Mouse (Mus musculus): ENCODE measurements around the gene Omt2b.
"Not testable (repeated sequence)": the region's sequence is repeated elsewhere in the genome, so short reads cannot be mapped to it uniquely, and the experiment has no call there.

The Omt2b gene

DNA sequence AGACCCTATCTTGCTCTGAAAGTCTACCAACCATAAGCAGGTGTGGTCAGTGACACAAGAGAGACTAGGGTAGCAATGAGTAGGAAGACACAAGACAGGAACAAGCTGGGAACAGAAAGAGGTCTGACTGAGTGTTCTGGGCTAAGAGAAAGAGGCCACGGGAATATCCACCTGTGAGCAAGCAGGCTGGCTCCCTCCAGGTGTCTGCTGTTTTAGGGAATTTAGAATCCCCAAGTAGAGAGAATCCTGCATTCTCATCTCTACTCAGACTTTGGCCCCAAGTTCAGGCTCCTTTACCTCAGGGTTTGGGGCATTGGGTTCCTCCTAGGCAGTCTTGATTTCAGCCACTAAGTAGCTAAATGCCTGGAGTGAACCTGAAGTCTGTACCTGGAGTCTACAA, at the start of gene Omt2b:
Omt2b (plus strand) TSS at position 301 of the 400 bp plus-strand sequence.
- DNase-seq = not testable (repeated sequence)

DNA sequence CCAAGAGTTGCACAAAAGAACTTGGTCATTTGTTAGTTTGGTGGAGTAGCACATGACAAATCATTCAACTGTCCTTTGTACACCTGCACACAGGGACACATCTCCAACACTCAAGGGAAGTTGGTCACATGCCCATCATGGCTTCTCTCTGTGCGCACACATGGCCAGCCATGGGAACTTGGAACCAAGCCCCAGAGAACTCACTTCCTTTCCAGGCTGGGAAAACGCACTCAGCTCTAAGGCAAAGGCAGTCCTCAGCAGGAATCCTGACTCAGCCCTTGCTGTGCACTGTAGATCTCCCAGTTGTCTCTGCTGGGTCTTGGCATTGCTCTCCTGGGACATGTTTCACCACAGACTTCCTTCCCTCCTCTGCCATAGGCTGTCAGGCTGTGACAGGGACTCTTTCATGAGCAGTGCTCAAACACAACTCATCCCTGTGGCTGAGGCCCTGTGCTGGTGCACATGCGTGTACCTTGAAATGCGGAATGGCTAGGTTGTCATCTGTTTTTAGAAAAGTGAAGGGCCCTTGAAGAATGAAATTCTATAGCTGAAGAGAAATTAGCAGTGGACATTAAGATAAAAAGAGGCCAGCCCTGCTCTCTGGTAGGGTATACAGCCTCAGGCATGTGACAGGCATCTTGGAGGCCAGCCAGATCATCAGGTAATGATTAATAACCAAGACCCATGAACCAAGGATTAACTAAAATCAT, 45.2 kb upstream of the Omt2b start:
- DNase-seq = not testable (repeated sequence)

DNA sequence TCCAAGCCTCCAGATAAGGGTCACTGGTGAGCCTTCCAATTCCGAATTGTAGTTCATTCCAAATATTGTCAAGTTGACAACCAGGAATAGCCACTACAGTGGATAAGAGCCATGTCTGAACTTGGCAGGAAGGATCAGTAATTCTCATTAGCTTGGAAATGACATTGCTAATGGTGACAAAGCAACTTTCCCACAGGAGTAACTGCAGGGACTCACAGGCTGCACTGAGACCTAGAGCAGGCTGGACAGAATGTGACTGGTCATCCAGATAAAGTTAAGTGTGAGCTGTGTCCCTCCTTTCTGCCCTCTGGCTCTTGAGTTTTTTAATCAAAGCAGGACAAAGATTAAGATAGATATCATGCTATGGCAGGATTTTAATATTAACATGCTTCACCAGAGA, 38.3 kb upstream of the Omt2b start:
- not testable (repeated sequence) for DNase-seq

DNA sequence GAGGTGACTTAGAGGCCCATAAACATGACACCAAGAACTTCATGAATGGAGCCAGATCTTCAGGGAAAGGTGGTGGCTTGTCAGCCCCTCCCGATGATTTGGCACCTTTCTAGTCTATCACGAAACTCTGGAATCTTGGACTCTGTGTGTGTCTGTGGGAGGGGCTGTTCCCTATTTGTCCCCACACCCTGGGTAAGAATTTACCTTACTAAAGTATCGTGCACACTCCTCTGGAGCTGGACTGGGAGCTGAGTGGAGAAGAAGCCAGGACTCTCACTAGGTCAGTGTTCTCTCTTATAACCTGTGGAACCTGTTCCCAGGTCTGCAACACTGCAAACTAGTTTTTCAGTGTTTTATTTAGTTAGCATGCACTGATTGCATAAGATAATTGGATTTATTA, 37.7 kb upstream of the Omt2b start, which contains the start of gene Gm10639:
Gm10639 (plus strand) TSS at position 201 of the 400 bp plus-strand sequence.
- not testable (repeated sequence) for DNase-seq

DNA sequence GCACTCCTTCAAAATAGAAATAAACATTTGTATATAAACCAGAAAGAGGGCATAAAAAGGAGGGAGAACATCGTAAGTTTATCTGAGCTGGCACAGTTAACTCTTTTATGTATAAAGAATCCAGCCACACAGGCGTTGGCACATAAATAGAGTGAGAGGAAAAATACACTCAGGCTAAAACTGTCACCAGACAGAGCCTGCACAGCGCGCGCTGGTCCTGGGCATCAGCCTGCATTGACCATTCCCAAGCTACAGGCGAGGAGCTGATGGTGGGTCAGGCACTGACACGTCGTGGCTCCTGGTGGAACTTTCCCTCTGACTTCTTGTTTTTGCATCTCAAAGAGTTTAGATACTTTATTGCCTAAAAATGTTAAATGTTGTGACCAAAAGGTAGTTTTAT, 34.9 kb upstream of the Omt2b start:
- not testable (repeated sequence) for DNase-seq

DNA sequence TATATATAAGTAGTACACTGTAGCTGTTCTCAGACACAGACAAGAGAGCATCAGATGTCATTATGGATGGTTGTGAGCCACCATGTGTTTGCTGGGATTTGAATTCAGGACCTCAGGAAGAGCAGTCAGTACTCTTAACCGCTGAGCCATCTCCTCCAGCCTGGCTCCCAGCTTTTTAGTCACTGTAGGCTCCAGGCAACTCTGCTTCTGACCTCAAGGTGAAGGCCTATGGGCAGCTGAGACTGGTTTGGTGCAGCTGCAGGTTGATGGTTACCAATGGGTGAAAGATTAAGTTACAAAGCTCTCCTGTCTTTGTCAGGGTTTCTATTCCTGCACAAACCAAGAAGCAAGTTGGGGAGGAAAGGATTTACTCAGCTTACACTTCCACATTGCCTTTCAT, 33.7 kb upstream of the Omt2b start:
- not testable (repeated sequence) for DNase-seq

DNA sequence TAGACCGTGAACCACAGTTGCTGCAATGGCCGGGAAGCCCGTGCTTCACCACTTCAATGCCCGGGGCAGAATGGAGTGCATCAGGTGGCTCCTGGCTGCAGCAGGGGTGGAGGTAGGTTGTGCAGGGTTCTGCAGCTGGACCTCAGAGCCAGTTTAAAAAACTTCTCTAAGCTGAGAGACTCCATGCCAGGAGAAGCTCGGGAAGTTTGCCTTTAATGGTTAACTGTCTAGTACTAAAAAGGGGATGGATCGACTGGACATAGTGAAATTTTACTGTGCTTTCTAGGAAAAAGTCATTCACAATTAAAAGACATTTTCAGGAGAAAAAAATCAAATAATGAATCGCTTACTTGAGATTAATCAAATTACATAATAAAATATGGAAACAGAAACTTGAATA, 32.6 kb upstream of the Omt2b start:
- DNase-seq = not testable (repeated sequence)

DNA sequence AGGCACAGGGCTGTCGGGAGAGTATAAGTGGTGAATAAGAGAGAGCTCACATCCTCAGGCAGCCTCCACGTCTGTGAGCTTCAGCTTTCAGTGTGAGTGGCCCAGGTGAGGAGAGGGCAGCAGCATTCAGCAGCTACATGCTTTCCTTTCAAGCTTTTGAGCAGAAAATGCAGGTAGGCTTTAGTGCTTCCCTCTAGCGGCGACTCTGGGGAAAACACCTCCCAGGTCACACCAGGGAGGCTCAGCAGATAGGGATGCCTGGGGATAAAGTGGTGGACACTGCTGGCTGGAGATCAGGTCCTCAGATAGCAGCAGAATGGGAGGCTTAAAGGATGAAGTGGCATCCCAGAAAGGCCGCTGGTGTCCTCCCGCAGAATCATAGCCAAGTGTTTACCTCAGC, 31.3 kb upstream of the Omt2b start:
- DNase-seq = peak in 1 of 2 experiments; percentile 15

DNA sequence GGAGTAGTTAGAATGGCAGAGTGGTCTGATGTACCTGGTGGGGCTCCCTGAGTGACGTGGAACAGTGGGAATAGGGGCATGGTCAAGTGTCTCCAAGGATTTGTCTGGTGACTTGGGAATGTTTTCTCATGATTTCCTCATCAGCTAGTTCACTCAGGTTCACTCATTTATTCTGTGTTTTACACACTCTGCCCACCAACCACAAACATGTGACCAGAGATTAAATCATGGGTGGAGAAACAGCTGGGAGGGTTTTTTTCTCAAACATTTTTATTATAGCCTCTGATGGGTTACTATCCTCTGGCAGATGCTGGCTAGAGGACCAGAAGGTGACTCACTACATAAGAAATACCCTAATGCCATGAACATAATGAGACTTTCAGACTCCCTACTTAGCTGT, 29.2 kb upstream of the Omt2b start:
- no peak for DNase-seq

DNA sequence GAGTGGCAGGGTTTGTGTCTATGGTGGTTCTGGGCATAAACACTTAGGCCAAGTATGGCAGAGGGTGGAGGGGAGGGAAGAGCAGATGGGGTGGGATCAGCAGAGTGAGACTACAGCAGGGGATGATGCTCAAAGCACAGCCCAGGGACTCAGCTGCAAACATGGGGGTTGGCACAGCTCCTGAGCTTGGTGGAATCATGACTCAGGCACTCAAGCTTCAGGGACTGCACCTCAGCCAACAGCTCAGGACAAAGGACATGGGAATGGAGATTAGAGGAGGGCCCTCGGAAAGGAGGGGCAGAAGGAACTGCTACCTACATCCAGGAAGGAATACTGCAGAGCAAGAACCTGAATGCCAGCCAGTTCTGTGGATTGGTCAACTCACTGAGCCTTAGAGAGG, 28.2 kb upstream of the Omt2b start:
- DNase-seq = not testable (repeated sequence)

DNA sequence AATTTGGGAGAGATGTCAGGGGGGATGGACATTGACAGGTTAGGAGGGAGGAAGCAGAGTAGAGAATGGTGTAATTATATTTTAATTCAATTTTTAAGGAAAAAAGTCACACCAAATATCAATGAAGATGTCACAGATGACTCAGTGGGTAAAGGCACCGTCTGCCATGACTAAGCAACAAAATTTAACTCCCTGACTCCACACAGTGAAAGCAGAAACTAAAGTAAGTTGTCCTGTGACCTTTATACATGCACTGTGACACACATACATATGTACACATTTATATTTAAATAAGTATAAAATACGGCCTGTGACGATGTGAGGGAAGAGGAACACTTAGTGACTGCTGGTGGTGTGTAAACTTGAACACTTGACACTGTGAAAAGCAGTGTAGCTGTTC, 19.3 kb upstream of the Omt2b start:
- not testable (repeated sequence) for DNase-seq

DNA sequence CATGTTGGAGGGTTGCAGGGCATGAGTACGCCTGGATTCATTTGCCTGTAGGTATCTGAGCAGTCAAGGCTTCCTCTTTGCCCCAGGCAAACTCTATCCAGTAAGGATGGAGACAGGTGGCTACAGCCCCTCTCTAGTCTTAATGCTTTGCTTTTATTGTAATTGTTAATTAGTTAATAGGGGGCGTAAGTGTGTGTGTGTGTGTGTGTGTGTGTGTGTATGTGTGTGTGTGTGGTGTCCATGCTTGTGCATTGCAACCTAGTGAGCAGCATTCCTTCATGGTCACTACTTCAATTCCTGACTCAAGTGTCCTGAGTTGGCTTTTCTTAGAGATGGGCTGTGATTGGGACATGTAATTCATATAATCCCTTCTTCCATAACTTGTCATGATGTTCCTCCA, 12.7 kb upstream of the Omt2b start, which contains the start of gene Omt2a:
Omt2a (minus strand) TSS at position 101 of the 400 bp plus-strand sequence.
- DNase-seq = no peak

DNA sequence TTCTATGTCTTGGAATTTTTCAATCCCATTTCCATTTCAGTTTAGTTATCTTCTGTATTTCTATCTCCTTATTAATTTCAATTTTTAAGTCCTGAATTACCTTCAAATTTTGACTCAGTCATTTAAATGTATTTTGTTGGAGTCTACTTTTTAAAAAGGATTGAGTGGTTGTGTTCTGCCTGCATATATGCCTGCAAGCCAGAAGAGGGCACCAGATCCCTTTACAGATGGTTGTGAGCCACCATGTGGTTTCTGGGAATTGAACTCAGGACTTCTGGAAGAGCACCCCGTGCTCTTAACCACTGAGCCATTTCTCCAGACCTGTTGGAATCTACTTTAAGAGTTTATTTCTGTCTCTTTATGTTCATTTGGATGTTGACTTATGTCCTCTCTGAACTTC, 7.9 kb upstream of the Omt2b start:
- DNase-seq = no peak

DNA sequence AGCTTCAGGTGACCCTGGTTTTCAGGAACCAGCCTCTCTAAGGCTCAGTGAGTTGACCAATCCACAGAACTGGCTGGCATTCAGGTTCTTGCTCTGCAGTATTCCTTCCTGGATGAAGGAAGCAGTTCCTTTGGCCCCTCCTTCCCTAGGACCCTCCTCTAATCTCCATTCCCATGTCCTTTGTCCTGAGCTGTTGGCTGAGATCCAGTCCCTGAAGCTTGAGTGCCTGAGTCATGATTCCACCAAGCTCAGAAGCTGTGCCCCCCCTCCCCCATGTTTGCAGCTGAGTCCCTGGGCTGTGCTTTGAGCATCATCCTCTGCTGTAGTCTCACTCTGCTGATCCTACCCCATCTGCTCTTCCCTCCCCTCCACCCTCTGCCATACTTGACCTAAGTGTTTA, 9.7 kb downstream of the Omt2b start:
- not testable (repeated sequence) for DNase-seq

DNA sequence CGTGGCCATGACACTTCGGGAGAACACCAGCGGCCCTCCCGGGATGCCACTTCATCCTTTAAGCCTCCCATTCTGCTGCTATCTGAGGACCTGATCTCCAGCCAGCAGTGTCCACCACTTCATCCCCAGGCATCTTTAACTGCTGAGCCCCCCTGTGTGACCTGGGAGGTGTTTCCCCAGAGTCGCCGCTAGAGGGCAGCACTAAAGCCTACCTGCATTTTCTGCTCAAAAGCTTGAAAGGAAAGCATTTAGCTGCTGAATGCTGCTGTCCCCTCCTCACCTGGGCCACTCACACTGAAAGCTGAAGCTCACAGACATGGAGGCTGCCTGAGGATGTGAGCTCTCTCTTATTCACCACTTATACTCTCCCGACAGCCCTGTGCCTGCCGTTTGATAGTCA, 12.9 kb downstream of the Omt2b start:
- DNase-seq = peak in 1 of 2 experiments; percentile 38

DNA sequence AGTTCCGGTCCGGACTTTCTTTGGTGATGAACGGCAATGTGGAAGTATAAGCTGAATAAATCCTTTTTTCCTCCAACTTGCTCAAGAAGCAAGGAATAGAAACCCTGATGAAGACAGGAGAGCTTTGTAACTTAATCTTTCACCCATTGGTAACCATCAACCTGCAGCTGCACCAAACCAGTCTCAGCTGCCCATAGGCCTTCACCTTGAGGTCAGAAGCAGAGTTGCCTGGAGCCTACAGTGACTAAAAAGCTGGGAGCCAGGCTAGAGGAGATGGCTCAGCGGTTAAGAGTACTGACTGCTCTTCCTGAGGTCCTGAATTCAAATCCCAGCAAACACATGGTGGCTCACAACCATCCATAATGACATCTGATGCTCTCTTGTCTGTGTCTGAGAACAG, 15.1 kb downstream of the Omt2b start:
- not testable (repeated sequence) for DNase-seq

DNA sequence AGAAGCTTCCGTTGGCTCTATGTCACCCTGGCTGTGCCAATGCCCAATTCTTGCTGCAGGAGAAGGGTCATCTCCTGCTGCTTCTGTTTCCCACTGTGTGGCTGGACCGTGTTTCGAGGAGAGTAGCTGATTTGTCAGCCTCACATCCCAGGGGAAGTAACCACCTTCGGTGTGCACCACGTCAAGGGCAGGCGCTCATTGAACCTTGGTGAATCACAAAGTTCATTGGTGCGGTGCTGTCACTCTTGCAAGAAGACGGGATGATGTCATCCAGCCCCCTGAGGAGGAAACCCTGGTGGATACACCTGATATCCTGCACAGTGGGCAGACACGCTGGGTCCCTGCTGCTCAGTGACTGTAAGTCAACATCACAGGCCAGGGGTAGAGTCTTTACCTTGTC, 15.7 kb downstream of the Omt2b start:
- not testable (repeated sequence) for DNase-seq

DNA sequence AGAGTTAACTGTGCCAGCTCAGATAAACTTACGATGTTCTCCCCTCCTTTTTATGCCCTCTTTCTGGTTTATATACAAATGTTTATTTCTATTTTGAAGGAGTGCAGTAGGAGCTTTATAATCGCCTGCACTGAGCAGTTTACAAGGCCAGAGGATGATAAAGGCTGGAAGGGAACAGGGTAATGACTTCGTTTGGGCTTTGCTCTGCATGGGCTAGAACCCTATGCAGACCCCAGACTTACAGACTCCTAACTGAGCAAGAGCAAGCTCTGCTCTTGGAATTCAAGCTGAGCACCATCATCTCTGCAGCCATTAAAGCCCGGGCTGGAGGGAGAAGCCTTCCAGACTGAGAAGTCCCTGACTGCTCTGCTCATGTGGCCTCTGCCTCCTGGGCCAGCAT, 17.8 kb downstream of the Omt2b start:
- DNase-seq = not testable (repeated sequence)

DNA sequence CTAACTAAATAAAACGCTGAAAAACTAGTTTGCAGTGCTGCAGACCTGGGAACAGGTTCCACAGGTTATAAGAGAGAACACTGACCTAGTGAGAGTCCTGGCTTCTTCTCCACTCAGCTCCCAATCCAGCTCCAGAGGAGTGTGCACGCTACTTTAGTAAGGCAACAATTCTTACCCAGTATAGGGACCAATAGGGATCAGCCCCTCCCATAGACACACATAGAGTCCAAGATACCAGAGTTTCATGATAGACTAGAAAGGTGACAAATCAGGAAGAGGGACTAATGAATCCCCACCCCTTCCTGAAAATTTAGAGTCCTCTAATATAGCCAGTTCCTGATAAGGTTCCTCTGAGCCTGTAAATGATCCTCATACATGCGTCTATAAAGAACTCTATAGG, 19.6 kb downstream of the Omt2b start:
- no peak for DNase-seq

DNA sequence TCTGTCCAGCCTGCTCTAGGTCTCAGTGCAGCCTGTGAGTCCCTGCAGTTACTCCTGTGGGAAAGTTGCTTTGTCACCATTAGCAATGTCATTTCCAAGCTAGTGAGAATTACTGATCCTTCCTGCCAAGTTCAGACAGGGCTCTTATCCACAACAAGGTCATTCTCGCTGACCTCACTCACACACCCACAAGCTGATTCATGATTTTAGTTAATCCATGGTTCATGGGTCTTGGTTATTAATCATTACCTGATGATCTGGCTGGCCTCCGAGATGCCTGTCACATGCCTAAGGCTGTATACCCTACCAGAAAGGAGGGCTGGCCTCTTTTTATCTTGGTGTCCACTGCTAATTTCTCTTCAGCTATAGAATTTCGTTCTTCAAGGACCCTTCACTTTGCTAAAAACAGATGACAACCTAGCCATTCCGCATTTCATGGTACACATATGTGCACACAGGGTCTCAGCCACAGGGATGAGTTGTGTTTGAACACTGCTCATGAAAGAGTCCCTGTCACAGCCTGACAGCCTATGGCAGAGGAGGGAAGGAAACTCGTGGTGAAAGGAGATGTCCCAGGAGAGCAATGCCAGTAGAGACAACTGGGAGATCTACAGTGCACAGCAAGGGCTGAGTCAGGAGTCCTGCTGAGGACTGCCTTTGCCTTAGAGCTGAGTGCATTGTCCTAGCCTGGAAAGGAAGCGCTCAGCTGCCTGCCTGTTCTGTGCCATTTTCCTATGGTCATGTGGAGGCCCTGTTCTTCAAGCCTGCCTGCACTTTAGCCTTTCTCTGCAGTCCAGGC, 21.0 kb downstream of the Omt2b start:
- DNase-seq = not testable (repeated sequence)

DNA sequence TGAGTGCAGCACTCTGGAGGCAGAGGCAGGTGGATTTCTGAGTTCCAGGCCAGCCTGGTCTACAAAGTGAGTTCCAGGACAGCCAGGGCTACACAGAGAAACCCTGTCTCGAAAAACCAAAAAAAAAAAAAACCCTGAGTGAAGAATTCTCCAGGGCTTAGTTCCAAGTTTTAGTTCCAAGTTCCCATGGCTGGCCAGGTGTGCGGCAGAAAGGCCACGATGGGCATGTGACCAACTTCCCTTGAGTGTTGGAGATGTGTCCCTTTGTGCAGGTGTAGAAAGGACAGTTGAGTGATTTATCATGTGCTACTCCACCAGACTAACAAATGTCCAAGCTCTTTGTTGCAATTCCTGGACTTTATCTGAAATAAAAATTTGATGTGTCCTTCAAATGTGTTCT, 21.8 kb downstream of the Omt2b start:
- DNase-seq = not testable (repeated sequence)

DNA sequence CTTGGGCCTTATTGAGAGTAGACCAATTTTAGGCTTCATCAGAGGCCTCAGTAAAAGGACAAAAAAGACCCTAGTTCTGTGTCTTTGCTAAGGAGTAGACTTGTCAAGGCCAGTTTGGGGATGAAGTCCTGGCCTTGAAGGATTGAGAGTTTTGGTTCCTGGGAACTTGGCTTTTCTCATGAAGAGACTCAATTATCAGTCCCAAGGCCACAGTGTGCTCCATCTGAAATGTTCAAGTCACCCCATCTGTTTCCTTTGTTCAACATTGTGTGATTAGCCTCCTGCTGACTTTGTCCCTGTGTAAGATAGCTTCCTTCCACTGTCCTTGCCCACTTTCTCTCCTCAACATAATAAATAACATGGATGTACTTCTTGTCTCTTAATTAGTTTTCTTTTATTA, 22.6 kb downstream of the Omt2b start:
- DNase-seq = not testable (repeated sequence)

DNA sequence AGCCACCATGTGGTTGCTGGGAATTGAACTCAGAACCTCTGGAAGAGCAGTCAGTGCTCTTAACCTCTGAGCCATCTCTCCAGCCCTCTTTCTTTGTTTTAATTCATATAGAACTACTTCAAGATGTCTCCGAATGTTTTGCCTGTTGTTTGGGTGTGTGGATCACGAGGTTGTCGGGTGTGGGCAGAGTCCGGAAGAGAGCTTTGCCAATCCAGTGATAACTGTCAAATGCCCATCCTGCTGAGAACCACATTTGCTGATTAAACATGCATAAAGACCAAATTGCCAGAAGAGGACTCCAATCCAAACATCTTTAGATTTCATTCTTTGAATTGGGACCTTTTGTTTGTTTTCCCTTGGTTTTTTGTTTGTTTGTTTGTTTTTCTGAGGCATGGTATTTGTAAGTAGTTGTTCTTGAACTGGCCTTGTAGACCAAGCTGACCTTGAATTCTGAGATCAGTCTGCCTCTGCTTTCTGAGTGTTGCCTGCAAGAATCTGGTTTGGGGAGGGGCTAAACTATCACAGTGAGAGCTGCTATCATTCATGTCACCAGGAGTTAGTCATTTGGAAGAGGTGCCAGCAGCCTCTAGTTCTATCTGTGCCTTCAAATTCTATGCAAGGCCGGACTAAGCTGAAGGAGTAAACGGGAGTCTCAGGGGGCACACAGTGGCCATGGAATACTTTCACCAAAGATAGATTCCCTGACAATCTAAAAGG, 24.3 kb downstream of the Omt2b start:
- DNase-seq = no peak
